Mouse (Mus musculus): ENCODE data around the gene Diras2.

The Diras2 gene

DNA sequence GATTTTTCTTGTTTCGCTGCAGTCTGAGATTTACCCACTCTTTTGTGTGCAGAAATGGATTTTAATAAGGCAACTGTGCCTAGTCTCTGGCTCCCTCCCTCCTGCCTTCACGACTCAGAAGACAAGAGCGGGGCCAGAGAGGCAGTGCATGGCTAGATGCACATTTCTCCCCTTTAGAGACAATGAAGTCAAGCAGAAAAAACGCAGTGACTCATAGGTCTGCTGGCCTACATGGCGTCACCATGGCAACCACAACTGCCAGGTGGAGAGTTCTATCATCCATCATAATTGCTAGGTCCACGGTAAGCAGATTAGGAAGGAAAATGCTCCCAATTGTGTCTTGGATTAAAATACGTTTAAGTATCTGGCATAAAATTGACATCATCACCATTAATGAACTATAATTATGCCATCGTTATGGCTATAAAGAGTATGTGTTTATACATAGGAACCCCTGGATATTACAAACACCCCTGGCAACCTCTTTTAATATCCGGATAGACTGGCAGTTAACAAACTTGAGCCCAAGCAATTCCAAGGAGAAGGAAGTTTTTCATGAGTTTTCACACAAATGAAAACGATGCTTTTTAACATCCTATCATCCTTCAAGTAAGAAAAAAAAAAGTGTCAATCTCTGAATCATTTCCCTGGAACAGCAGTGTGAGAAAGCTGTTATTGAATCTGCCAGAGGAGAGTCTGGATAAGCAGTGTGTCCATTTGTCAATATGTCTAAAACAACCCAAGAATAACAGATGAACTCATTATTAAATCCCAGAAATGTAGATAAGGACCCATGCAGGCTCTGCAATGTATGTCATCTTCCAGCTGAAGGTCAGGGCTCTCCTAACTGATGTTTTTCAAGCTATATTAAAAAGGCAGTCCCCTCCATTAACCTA is 61.0 kb downstream of the Diras2 start:
- DNase-seq (ENCODE audit: low read depth in 1 of 2, low spot score in 2 of 2) = no peak

DNA sequence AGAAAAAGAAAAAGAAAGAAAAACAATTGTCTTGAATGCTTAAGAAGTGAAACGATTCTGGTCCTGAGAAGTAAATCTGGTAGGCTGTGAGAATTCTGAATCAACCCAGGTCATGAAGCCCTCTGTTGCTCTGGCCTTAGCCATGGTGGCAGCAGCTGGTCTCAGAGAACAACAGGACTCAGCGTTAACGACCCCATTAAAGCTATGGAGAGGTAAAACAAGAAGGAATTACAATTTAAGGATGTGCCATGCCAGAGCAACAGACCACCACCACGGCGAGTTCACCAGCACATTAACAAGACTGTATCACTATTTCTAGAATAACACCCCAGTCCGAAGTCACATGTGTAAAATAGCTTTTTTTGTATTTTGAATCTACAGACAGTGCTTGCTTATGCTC is 65.9 kb downstream of the Diras2 start:
- no peak for DNase-seq (ENCODE audit: low read depth in 1 of 2, low spot score in 2 of 2)

DNA sequence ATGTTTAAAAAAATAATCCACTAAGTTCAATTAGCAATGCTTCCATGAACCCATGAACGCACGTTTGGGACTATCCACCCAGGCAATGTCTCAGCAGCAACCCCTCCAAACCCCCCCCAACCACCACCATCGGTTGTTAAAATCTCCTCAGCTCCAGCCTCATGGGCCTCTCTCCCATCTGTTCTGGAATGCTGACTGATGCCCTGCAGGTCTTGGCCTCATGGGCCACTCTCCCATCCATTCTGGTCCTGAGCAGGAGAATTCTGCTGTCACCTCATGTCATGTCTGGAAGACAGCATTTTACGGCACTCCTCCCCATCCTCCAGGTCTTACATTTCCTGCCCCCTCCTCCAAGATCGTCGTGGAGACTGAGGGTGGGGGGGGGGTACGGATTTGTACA is 71.1 kb downstream of the Diras2 start:
- no peak for DNase-seq (ENCODE audit: low read depth in 1 of 2, low spot score in 2 of 2)

DNA sequence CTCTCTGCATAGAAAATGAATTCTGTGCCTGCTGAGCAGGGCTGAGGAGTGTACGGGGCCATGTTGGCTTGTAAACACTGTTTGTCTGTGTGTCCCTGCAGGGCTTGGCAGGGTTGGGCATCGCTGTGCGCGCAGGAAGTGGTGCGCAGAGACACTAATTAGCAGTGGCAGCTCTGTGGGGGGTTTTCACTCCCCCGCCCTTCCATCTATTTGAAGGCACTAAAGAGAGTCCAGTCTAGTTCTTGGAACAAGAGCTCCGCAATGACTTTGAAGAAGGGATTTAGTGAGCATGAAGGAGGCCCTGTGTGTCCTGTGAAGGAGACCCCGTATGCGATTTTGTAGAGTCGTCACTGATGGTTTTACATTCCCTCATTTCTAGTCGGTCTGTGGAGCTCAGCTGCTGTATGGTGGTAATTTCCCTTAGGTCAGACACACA is 73.2 kb downstream of the Diras2 start:
- no peak for DNase-seq (ENCODE audit: low read depth in 1 of 2, low spot score in 2 of 2)

DNA sequence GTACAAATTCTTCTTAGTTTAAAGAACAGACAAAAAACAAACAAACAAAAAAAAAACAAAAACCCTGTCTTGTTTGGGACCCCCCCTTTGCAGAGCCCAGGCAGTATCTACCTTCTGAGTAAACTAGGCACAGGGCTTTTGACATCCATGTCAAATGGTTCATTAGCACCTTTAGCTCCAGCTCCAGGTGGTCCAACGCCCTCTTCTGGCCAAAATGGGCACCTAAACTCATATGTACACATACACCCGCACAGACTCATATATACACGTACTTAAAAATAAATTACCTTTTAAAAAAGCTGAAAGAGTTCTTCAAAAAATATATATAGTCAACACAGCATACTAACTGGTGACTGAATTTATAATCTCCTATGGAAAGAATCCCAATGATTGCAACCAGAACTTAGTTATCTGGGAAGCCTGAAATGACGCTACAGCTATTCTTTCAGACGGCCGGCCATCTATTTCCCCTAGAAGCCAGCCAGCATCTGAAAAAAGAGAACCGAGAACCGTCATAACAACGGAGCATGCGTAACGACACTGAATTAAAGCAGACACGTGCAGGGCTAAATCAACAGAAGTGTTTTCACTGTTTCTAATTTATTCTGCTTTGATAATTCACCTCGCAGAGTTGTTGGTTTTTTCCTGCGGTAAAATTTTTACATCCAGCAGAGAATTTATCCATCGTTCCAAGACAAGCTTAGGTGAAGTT is 73.7 kb downstream of the Diras2 start:
- DNase-seq (ENCODE audit: low read depth in 1 of 2, low spot score in 2 of 2) = no peak

- no peak for DNase-seq (ENCODE audit: low read depth in 1 of 2, low spot score in 2 of 2)
Observed at GRCm38 (mm10) chr13:52455329-52455728, 75.8 kb downstream of the Diras2 start.

DNA sequence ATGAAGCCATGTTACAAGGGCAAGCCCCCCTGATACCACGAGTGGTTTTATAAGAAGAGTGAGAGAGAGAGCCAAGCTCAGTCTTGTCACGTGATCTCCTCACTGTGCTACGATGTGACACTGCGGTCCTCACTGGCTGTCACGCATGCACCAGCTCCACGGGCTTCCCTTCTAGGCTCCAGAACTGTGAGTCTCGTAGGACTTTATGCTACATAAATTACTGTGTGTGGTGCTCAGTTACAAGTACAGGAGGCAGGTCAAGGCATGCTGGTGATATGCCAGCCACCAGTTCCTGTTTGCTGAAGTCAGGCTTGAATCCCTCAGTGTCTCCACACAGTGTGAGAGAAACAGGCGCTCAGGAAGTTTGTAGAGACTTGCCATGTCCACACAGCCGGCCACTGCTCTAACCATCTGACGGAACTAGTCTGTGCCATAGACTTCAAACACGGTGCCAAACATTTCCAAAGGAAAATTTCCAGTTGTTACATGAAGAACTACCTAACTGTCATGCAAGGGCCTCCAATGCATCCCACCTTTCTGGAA is 76.3 kb downstream of the Diras2 start:
- DNase-seq (ENCODE audit: low read depth in 1 of 2, low spot score in 2 of 2) = no peak
